Mouse (Mus musculus): ENCODE data around the gene Xxylt1. TPM values are rescaled to one million over a fixed set of nuclear protein-coding genes. Genes with fewer than 3 reads are reported as not detected.

Xxylt1 gene
- polyA plus RNA-seq, 1 experiment from 2014 or later, result 7.3 TPM

GRCm38 (mm10) chr16:30922548-30922947 lies 158.7 kb downstream of the Xxylt1 start:
- Histone ChIP-seq H3K36me3 (ENCODE audit: poor library complexity, severe bottlenecking) (no peaks in the 10 kb centered on the region), H3K9me3 (replicated peaks) (0 out of 2 replicates have a peak, but pooled peaks cover 5% of the 10 kb centered on the region), H3K4me3 (no peak overlapping the region), H3K4me1 (no peaks in the 10 kb centered on the region), H3K27ac (no peak overlapping the region), H3K9ac (no peak overlapping the region), H3K27me3 (no peaks in the 10 kb centered on the region), H3K4me2 (no peak overlapping the region)
- no peak for ATAC-seq
- WGBS, result 83% methylated on average over 1 of the region's 1 CpGs

DNA sequence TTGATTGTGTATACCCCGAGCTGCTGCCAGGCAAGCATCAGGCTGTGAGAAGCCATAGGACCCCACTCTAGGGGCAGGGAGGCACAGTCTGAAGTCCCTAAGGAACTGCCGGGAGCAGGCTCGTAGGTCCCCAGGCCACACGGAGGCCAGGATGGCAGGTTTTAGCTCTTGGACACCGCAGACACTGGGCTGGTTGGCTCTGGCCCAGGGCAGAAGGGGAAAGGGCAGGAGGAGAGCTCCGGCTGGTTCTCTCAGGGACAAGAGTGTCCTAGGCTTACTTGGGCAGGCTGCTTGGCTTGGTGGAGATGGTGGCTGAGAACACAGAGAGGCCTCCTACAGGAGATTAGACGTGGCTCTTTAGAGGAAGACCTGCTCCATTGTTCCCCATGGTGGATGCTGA lies 162.4 kb downstream of the Xxylt1 start:
- no peaks in the 10 kb centered on the region for H3K27me3 ChIP-seq
- no peak for ATAC-seq
- 0 out of 2 replicates have a peak, but pooled peaks cover 5% of the 10 kb centered on the region for H3K9me3 ChIP-seq (replicated peaks)
- 93% methylated on average over 7 of the region's 7 CpGs for WGBS
- no peaks in the 10 kb centered on the region for H3K36me3 ChIP-seq (ENCODE audit: poor library complexity, severe bottlenecking)
- no peak overlapping the region for H3K9ac ChIP-seq
- H3K27ac ChIP-seq, result no peak overlapping the region
- no peak overlapping the region for H3K4me3 ChIP-seq
- no peak overlapping the region for H3K4me2 ChIP-seq
- H3K4me1 ChIP-seq, result no peaks in the 10 kb centered on the region

GRCm38 (mm10) chr16:30916931-30917330 lies 164.3 kb downstream of the Xxylt1 start:
- Histone ChIP-seq H3K9ac (no peak overlapping the region), H3K27me3 (no peaks in the 10 kb centered on the region), H3K36me3 (ENCODE audit: poor library complexity, severe bottlenecking) (no peaks in the 10 kb centered on the region), H3K4me3 (no peak overlapping the region), H3K4me2 (no peak overlapping the region), H3K27ac (no peak overlapping the region), H3K4me1 (no peaks in the 10 kb centered on the region), H3K9me3 (replicated peaks) (0 out of 2 replicates have a peak, but pooled peaks cover 5% of the 10 kb centered on the region)
- WGBS, result 60% methylated on average over 3 of the region's 3 CpGs
- no peak for ATAC-seq

DNA sequence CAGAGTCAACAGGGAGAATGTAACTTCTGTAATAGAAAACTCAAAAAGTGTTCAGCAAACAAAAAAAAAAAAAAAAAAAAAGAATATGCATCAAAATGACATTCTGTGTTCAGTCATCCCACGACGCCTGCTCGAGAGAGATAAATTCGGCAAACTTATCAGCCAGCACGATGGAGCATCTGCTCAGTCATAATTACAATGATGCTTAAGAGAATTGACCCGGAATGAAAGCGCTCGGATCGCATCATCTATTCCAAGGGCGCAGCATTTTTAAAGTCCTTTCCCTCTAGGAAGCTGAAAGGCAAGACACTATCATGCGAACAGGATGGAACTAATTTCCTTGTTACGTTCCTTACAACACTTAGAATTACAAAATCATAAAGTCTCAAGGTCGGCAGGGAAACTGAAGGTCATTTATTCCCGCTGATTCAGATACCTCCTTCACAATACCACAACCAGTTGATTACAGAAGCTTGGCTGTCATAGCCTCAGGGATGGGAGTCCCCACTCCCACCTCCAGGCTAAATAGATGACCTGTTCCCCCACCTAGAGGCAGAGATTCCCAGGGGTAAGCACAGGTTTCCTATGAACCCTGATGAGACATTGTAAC lies 165.5 kb downstream of the Xxylt1 start:
- WGBS, result 92% methylated on average over 14 of the region's 14 CpGs
- no peaks in the 10 kb centered on the region for H3K36me3 ChIP-seq (ENCODE audit: poor library complexity, severe bottlenecking)
- no peak overlapping the region for H3K27ac ChIP-seq
- H3K4me3 ChIP-seq, result no peak overlapping the region
- H3K4me2 ChIP-seq, result no peak overlapping the region
- ATAC-seq, result no peak
- no peaks in the 10 kb centered on the region for H3K27me3 ChIP-seq
- H3K9me3 ChIP-seq (replicated peaks), result 0 out of 2 replicates have a peak, but pooled peaks cover 5% of the 10 kb centered on the region
- H3K9ac ChIP-seq, result no peak overlapping the region
- no peaks in the 10 kb centered on the region for H3K4me1 ChIP-seq

Other genes starting within 250 kb of the Xxylt1 start
- 13.9 and 14.9 TPM in 2 replicates for gene Acap2, start 119.8 kb upstream of the Xxylt1 start, polyA plus RNA-seq (2015; fragmentation: Nextera tagmentation; extraction: Ambion mirVana)
- 91.9 and 95.2 TPM in 2 replicates for gene Ppp1r2, start 193.8 kb upstream of the Xxylt1 start, polyA plus RNA-seq (2015; fragmentation: Nextera tagmentation; extraction: Ambion mirVana)
- 28.0 and 32.5 TPM in 2 replicates for gene Apod, start 233.4 kb upstream of the Xxylt1 start, polyA plus RNA-seq (2015; fragmentation: Nextera tagmentation; extraction: Ambion mirVana)

All from forebrain, embryonic 13.5 days (tissue).